Mouse (Mus musculus): ENCODE measurements around the gene Mypn. TPM values are rescaled to one million over a fixed set of nuclear protein-coding genes. Genes with fewer than 3 reads are reported as not detected.

Mypn gene
- polyA plus RNA-seq, 1 experiment from 2014 or later = 0.06 TPM

- Histone ChIP-seq H3K4me1 (replicated peaks) (no peaks in the 10 kb centered on the region), H3K9me3 (replicated peaks) (no peaks in the 10 kb centered on the region), H3K27me3 (no peaks in the 10 kb centered on the region), H3K4me2 (no peak overlapping the region), H3K27ac (no peak overlapping the region), H3K4me3 (replicated peaks) (no peak overlapping the region), H3K36me3 (no peaks in the 10 kb centered on the region), H3K9ac (no peak overlapping the region)
- ATAC-seq (ENCODE audit: low read depth) (no peak), DNase-seq (peak; percentile 36)
- WGBS (ENCODE audit: insufficient replicate concordance) = 8% methylated on average over 5 of the region's 5 CpGs
Measured at GRCm38 (mm10) chr10:63065988-63066387, 137.8 kb downstream of the Mypn start.

Other genes with a start within 250 kb of the Mypn start
- 2.7 and 3.0 TPM in 2 replicates for gene Rufy2, start 223.7 kb downstream of the Mypn start, polyA plus RNA-seq (2015; fragmentation: Nextera tagmentation; extraction: Ambion mirVana)
- 25.5 and 29.9 TPM in 2 replicates for gene Hnrnph3, start 179.7 kb downstream of the Mypn start, polyA plus RNA-seq (2015; fragmentation: Nextera tagmentation; extraction: Ambion mirVana)
- gene Pbld2, start 179.6 kb downstream of the Mypn start, polyA plus RNA-seq (2015; fragmentation: Nextera tagmentation; extraction: Ambion mirVana) = 1.6 and 1.8 TPM in 2 replicates
- gene Pbld1, start 143.8 kb downstream of the Mypn start, polyA plus RNA-seq (2015; fragmentation: Nextera tagmentation; extraction: Ambion mirVana) = 3.0 and 3.1 TPM in 2 replicates
- not detected in 2 replicates for gene Atoh7, start 104.3 kb downstream of the Mypn start, polyA plus RNA-seq (2015; fragmentation: Nextera tagmentation; extraction: Ambion mirVana)
- 23.9 and 30.0 TPM in 2 replicates for gene Herc4, start 39.9 kb upstream of the Mypn start, polyA plus RNA-seq (2015; fragmentation: Nextera tagmentation; extraction: Ambion mirVana)
- 3.1 and 3.3 TPM in 2 replicates for gene Sirt1, start 177.8 kb upstream of the Mypn start, polyA plus RNA-seq (2015; fragmentation: Nextera tagmentation; extraction: Ambion mirVana)
- 16.5 and 18.1 TPM in 2 replicates for gene Dnajc12, start 178.5 kb upstream of the Mypn start, polyA plus RNA-seq (2015; fragmentation: Nextera tagmentation; extraction: Ambion mirVana)
- gene Gm7075, start 217.8 kb upstream of the Mypn start, polyA plus RNA-seq (2015; fragmentation: Nextera tagmentation; extraction: Ambion mirVana) = not detected in 2 replicates
- 0.05 and 0.13 TPM in 2 replicates for gene Ctnna3, start 226.1 kb upstream of the Mypn start, polyA plus RNA-seq (2015; fragmentation: Nextera tagmentation; extraction: Ambion mirVana)